Mouse (Mus musculus): Measurements from ENCODE around the gene Defb19. TPM values are rescaled to one million over a fixed set of nuclear protein-coding genes. Genes with fewer than 3 reads are reported as not detected.

Gene Defb19
- polyA plus RNA-seq (2017; shearing (Covaris generic)): not detected

DNA sequence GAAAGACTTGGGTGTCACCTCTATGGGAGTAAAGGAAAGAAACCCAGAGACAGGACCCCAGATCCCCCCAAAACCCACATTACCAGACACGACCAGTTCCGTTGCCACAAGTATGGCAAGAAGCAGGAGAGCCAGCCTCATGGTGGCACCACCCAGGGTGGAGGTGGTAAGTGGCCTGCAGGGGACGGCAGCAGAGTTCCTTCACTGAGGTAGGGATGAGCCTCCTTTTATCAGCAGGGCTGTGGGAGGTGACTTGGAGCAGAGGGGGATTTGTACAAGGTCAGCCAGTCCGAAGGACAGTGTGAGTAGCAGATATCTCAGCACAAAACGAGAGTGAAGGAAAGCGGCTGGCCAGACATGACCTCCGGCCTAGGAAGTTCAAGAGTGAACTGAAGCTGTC is at the start of gene Defb19:
Gene Defb19, minus strand, starts transcription at position 206 of the 400 bp plus-strand sequence.

DNA sequence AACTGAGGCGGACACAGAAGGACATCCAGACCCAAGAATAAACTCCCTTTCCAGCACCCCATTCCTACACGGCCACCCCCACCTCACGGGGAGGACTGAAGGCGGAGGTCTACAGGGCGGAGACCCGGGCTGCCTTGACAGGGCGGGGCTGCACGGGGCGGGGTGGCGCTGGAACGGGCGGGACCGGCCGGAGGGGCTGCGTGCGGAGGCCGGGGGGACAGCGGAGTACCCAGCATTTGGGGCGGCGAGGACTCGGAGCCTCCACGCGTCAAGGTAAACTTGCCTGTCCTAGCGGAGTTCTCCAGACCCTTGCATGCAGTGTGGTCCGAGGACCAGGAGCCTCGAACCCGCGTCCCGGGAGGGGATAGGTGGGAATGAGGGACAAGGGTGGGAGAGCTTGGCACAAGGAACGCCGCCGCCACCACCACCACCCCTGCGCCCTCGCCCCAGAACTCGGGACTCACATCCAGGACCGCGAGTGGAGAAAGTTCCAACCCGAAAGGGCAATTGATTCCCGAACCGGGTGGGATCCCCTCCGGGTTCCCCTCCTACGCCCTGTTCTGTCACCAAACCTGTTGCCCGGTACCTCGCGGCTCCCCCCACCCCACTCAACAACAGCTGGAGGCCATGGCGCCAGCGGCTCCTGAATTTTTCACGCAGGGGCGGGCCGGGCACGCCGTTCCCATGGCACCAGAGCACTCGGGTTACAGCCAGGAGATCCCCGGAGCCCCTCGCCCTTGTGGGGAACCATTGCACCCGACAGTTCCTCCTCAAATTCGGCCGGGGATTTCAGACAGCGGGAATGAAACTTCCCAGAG is 46.9 kb upstream of the Defb19 start, which contains the start of gene Rem1:
Gene Rem1, plus strand, starts transcription at position 178 of the 818 bp plus-strand sequence.

DNA sequence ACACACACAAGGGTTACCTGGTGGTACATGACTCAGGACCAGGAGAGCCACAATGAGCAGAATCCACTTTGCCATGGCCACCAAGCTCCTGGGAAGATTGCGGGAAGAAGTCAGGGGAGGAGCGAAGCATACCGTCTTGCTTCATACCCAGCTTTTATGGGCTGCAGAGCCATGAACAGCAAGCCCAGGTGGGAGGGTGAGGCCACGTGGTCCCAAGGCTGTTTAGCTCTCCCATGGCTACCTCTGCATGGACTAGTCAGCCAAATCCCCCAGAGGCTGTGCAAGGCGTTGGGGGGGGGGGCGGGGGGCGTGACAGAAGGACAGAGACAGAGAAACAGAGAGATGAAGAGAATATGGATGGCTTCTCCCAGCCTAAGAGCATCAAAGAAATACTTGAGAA is 42.8 kb upstream of the Defb19 start, which contains the start of gene Defb25:
Gene Defb25, minus strand, starts transcription at position 101 of the 400 bp plus-strand sequence.

DNA sequence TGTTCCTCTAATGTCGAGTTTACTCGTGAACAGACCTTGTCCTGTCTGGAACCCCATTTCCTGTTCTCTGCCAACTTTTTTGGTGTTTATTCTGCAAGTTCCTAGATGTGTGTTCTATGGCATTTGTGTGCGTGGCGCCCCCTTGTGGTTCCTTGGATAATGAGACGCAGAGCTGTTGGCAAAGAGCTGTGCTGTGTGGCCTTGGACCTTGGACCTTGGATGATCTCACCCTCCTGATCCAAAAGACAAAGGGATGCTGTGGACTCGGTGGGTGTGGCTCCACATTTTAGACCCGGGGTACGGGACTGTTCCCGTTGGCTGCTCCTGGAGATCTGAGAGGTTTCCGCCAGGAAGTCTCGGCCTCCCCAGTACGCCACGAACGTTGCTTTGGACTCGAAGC is 23.9 kb upstream of the Defb19 start, which contains the start of gene Defb36:
Gene Defb36, plus strand, starts transcription at position 271 of the 400 bp plus-strand sequence.

DNA sequence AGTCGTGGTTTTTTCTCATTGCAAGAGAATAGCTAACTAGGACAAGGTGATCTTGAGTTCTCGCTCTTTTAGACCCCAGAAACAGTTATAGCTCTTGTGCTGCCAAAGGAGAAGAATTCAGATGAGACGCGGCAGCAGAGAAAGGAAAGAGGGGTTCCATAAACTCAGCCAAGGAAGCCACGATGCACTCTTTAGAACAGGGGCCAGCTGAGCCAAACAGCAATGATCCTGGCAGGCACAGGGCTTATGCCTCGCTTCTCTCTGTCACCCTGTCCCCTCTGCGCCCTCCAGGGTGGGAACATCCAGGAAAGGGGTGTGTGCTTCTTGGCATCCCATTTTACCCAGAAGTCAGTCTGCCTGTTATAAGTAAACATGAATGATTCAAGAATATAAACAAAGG is 19.2 kb upstream of the Defb19 start, which contains the start of gene Defb45:
Gene Defb45, minus strand, starts transcription at position 101 of the 400 bp plus-strand sequence.

DNA sequence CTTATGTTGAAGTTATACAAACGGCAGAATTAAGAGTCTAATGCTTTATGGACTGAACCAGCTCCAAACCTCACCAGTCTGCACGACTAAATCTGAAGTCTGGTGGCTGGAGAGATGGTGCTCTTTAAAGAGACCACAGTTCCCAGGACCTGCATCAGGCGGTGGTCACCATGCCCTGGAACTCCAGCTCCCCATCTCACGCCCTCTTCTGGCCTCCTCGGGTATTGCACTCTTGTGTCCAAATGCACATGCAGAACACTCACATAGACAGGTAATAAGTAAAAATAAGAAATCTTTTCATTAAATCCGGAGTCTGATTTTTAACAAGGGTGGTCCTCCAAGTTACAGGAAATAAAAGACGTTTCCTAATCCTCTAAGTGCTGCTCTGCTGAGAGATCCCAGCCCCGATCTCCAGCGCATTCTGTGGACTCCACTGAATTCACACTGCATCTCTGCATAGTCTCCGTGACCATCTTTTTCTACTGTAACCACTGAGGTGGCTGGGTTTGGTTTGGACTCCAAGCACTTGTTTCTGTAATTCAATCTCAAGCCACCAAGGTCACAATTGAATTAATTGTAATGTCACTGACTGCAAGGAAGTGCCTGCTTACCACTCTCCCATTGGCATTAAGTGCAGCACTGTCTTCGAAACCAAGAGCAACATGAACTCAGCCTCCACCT is 7.9 kb downstream of the Defb19 start, which contains the start of gene Defb21:
Gene Defb21, plus strand, starts transcription at position 631 of the 681 bp plus-strand sequence.

DNA sequence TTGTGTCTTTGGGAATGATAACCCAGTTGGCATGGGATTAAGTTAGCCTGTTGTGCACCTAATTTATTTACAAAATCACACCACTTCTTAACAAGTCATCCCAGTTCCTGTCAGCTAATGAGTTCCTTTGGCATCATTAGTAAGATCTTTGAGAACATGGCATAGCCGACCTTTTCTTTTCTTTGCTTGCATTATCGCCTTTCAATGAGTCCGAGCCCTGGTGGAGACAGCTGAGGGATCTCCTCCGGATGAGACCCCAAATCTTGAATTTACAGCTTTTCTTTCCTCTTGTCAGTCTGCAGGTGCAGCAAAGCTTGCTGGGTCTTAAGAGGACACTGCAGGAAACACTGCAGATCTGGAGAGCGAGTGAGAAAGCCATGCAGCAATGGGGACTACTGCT is 11.1 kb downstream of the Defb19 start, which contains the start of gene Gm17416:
Gene Gm17416, plus strand, starts transcription at position 301 of the 400 bp plus-strand sequence.

DNA sequence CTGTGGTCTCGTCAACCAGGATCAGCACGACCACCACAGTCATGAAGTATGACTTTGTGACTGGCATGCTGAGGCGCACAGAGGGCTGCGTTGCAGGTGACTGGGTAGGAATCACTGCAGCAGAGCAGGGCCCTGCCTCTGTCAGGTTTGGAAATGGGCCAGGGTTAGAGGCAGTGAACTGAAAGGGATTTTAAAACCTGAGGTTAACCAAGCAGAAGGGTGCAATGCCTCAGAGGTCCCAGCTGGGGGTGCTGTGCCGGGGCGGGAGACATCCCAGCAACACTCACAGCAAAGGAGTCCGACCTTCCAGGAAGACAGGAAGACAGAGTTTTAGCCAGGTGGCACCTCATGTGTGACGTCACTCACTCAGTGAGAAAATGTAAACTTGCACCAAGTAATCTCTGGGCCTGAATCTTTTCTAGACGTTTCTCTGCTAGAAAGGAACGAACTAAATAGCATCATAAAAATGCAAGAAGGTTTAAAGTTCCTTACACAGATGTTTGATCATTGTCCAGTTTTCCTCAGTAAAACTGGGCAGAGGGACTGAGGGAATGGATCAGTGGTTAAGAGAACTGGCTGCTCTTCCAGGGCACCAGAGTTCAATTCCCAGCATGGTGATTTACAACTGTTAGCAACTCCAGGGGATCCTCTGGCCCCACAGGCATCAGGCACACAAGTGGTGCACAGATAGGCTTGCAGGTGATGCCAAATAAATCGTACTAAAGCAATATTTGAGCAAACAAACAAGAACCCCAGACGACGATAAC is 40.0 kb downstream of the Defb19 start, which contains the start of gene Defb29:
Gene Defb29, minus strand, starts transcription at position 155 of the 767 bp plus-strand sequence.

Other genes with a start within 250 kb of the Defb19 start
- gene Rbck1, start 247.7 kb downstream of the Defb19 start, polyA plus RNA-seq (2017; shearing (Covaris generic)): 100 to 1,000 TPM; 263 to 272 TPM
- 1 to 10 TPM; 7.0 TPM for gene Trib3, start 236.3 kb downstream of the Defb19 start, polyA plus RNA-seq (2017; shearing (Covaris generic))
- gene Nrsn2, start 203.7 kb downstream of the Defb19 start, polyA plus RNA-seq (2017; shearing (Covaris generic)): not detected
- 1 to 10 TPM in 1 of 2 experiments, under 1 TPM in 1; 0.32 to 1.6 TPM for gene Sox12, start 182.2 kb downstream of the Defb19 start, polyA plus RNA-seq (2017; shearing (Covaris generic))
- 1 to 10 TPM; 2.8 TPM for gene Zcchc3, start 165.3 kb downstream of the Defb19 start, polyA plus RNA-seq (2017; shearing (Covaris generic))
- gene 6820408C15Rik, start 164.7 kb downstream of the Defb19 start, polyA plus RNA-seq (2017; shearing (Covaris generic)): under 1 TPM in 1 of 2 experiments, not detected in 1; 0.21 TPM
- not detected for gene Defb23, start 115.7 kb downstream of the Defb19 start, polyA plus RNA-seq (2017; shearing (Covaris generic))
- gene Defb20, start 103.2 kb downstream of the Defb19 start, polyA plus RNA-seq (2017; shearing (Covaris generic)): not detected
- gene Defb22, start 90.2 kb downstream of the Defb19 start, polyA plus RNA-seq (2017; shearing (Covaris generic)): not detected
- not detected for gene Defb26, start 68.6 kb downstream of the Defb19 start, polyA plus RNA-seq (2017; shearing (Covaris generic))
- not detected for gene Defb28, start 62.1 kb downstream of the Defb19 start, polyA plus RNA-seq (2017; shearing (Covaris generic))
- not detected for gene Defb29, start 40.2 kb downstream of the Defb19 start, polyA plus RNA-seq (2017; shearing (Covaris generic))
- not detected for gene Gm17416, start 11.0 kb downstream of the Defb19 start, polyA plus RNA-seq (2017; shearing (Covaris generic))
- gene Defb21, start 7.6 kb downstream of the Defb19 start, polyA plus RNA-seq (2017; shearing (Covaris generic)): not detected
- not detected for gene Defb45, start 19.1 kb upstream of the Defb19 start, polyA plus RNA-seq (2017; shearing (Covaris generic))
- not detected for gene Defb36, start 24.0 kb upstream of the Defb19 start, polyA plus RNA-seq (2017; shearing (Covaris generic))
- gene Defb25, start 42.7 kb upstream of the Defb19 start, polyA plus RNA-seq (2017; shearing (Covaris generic)): not detected
- not detected for gene Rem1, start 46.6 kb upstream of the Defb19 start, polyA plus RNA-seq (2017; shearing (Covaris generic))
- gene H13, start 89.1 kb upstream of the Defb19 start, polyA plus RNA-seq (2017; shearing (Covaris generic)): 100 to 1,000 TPM; 190 to 281 TPM
- 1 to 10 TPM; 3.7 to 5.9 TPM for gene Mcts2, start 106.7 kb upstream of the Defb19 start, polyA plus RNA-seq (2017; shearing (Covaris generic))
- 1 to 10 TPM in 1 of 2 experiments, not detected in 1; 1.3 TPM for gene Id1, start 155.9 kb upstream of the Defb19 start, polyA plus RNA-seq (2017; shearing (Covaris generic))
- under 1 TPM in 1 of 2 experiments, not detected in 1; 0.97 TPM for gene Cox4i2, start 173.9 kb upstream of the Defb19 start, polyA plus RNA-seq (2017; shearing (Covaris generic))

All from activated CD4-positive, CD25-positive, alpha-beta regulatory T cell (primary cell).